Mouse (Mus musculus) heart, adult 2 months (tissue): ENCODE results near the gene Slc25a48.

Source experiments
- CTCF ChIP-seq: fragments of 200-600 bp; IDR thresholded peaks from 2 replicates; pipeline ENCODE4 v1.8.1; 2022; ENCODE audit warnings: antibody characterized with exemption, mild to moderate bottlenecking, moderate library complexity
- POLR2A ChIP-seq: fragments of 200-500 bp; IDR thresholded peaks from 2 replicates; pipeline ENCODE4 v1.6.1; 2011; ENCODE audit warnings: mild to moderate bottlenecking, low read depth, low read length, control low read depth; ENCODE audit not compliant: insufficient read depth

- TF ChIP-seq POLR2A (no peak), CTCF (no peak)
These were observed 6.0 kb downstream of the Slc25a48 start for GRCm38 (mm10) chr13:56444112-56444511.
